Mouse (Mus musculus) frontal cortex, postnatal 14 days (tissue): ENCODE data around the gene Fyco1.

Experiments
- DNase-seq, 2 experiments: peaks; one replicate each; pipeline ENCODE4 v3.0.0; 2022; ENCODE audit warnings: low spot score in 2 of 2

Fyco1 gene

GRCm38 (mm10) chr9:123851713-123852448 is at the start of gene Fyco1:
TSS of gene Fyco1 (minus strand) at chr9:123851899.
- peak; percentile 90 to 98 for DNase-seq

GRCm38 (mm10) chr9:123872049-123872448 is 20.4 kb upstream of the Fyco1 start:
- DNase-seq = no peak

GRCm38 (mm10) chr9:123869167-123869784 is 17.6 kb upstream of the Fyco1 start:
- DNase-seq = no peak

- DNase-seq = no peak
These were observed 11.9 kb upstream of the Fyco1 start for GRCm38 (mm10) chr9:123863641-123864040.

GRCm38 (mm10) chr9:123862895-123863616 is 11.4 kb upstream of the Fyco1 start:
- DNase-seq = no peak

GRCm38 (mm10) chr9:123861929-123862328 is 10.2 kb upstream of the Fyco1 start, which contains the start of gene Xcr1:
TSS of gene Xcr1 (minus strand) at chr9:123862029.
- no peak for DNase-seq

- DNase-seq = no peak
These were observed 5.1 kb upstream of the Fyco1 start for GRCm38 (mm10) chr9:123856836-123857235.

- no peak for DNase-seq
These were observed 1.0 kb upstream of the Fyco1 start for GRCm38 (mm10) chr9:123852449-123853390.

- DNase-seq = peak; percentile 36 to 41
These were observed 512 bp downstream of the Fyco1 start for GRCm38 (mm10) chr9:123851062-123851712.

- DNase-seq = no peak
These were observed 1.0 kb downstream of the Fyco1 start for GRCm38 (mm10) chr9:123850705-123851061.

GRCm38 (mm10) chr9:123849976-123850695 is 1.6 kb downstream of the Fyco1 start:
- no peak for DNase-seq

GRCm38 (mm10) chr9:123846490-123846889 is 5.2 kb downstream of the Fyco1 start:
- DNase-seq = no peak

GRCm38 (mm10) chr9:123845120-123845519 is 6.6 kb downstream of the Fyco1 start:
- DNase-seq = no peak

- DNase-seq = no peak
These were observed 7.2 kb downstream of the Fyco1 start for GRCm38 (mm10) chr9:123844468-123844867.

GRCm38 (mm10) chr9:123840243-123840642 is 11.5 kb downstream of the Fyco1 start:
- DNase-seq = no peak

GRCm38 (mm10) chr9:123835851-123836250 is 15.8 kb downstream of the Fyco1 start:
- no peak for DNase-seq

- no peak for DNase-seq
These were observed 22.8 kb downstream of the Fyco1 start for GRCm38 (mm10) chr9:123828916-123829315.

- no peak for DNase-seq
These were observed 25.1 kb downstream of the Fyco1 start for GRCm38 (mm10) chr9:123826631-123827030.

GRCm38 (mm10) chr9:123818601-123819000 is 33.1 kb downstream of the Fyco1 start:
- no peak for DNase-seq

- DNase-seq = no peak
These were observed 35.7 kb downstream of the Fyco1 start for GRCm38 (mm10) chr9:123815996-123816395.
